Mouse (Mus musculus) gastrocnemius, postnatal 36 days (tissue): Measurements from ENCODE around the gene Hivep3. TPM values are rescaled to one million over a fixed set of nuclear protein-coding genes. Genes with fewer than 3 reads are reported as not detected.

Experiments
- DNase-seq, 2 experiments: peaks; one replicate each; pipeline ENCODE4 v3.0.0; 2022
- intact Hi-C: fragments of 180-260 bp; cut with DNase I; formaldehyde crosslinking; loops from one replicate; pipeline ENCODE4 v1.15.1; 2025
- total RNA-seq, 2 experiments: library from RNA; stranded (reverse); gene quantifications; 2 replicates each; pipeline ENCODE4 v1.2.3; 2021

The Hivep3 gene
- total RNA-seq, 2 experiments from 2014 or later = 2.2 to 3.5 TPM

- DNase-seq = no peak
These were observed 391.1 kb downstream of the Hivep3 start for GRCm38 (mm10) chr4:120124656-120125055.

GRCm38 (mm10) chr4:120126047-120126446, 392.5 kb downstream of the Hivep3 start:
- intact Hi-C loops = loop anchor here (5.0 to 10.0 kb wide), 2 partner anchors 199 to 256 kb away; no protein-coding TSS in a partner anchor
- DNase-seq = peak; percentile 64 to 67

More at GRCm38 (mm10) chr4:120124656-120125055, 391.1 kb downstream of the Hivep3 start:
- intact Hi-C loops = loop anchor here (5.0 to 10.0 kb wide), 2 partner anchors 200 to 258 kb away; no protein-coding TSS in a partner anchor

GRCm38 (mm10) chr4:120127333-120127732, 393.7 kb downstream of the Hivep3 start:
- intact Hi-C loops = loop anchor here (5.0 to 10.0 kb wide), 2 partner anchors 197 to 255 kb away; no protein-coding TSS in a partner anchor

GRCm38 (mm10) chr4:120128033-120128432, 394.4 kb downstream of the Hivep3 start:
- intact Hi-C loops = loop anchor here (5.0 to 10.0 kb wide), 2 partner anchors 197 to 254 kb away; no protein-coding TSS in a partner anchor
- peak in 1 of 2 experiments; percentile 50 for DNase-seq

More at GRCm38 (mm10) chr4:120127333-120127732, 393.7 kb downstream of the Hivep3 start:
- no peak for DNase-seq

- peak in 1 of 2 experiments; percentile 29 for DNase-seq
- intact Hi-C loops = loop anchor here (5.0 to 10.0 kb wide), 2 partner anchors 195 to 253 kb away; no protein-coding TSS in a partner anchor
These were observed 395.8 kb downstream of the Hivep3 start for GRCm38 (mm10) chr4:120129233-120129885.

- DNase-seq = no peak
- intact Hi-C loops = no loop called here
These were observed 397.3 kb downstream of the Hivep3 start for GRCm38 (mm10) chr4:120130926-120131325.

GRCm38 (mm10) chr4:120131441-120132220, 398.0 kb downstream of the Hivep3 start:
- intact Hi-C loops = no loop called here
- no peak for DNase-seq

- no peak for DNase-seq
- intact Hi-C loops = no loop called here
These were observed 400.6 kb downstream of the Hivep3 start for GRCm38 (mm10) chr4:120134223-120134622.

- intact Hi-C loops = no loop called here
- no peak for DNase-seq
These were observed 408.2 kb downstream of the Hivep3 start for GRCm38 (mm10) chr4:120141810-120142209.

GRCm38 (mm10) chr4:120142905-120143304, 409.3 kb downstream of the Hivep3 start:
- intact Hi-C loops = no loop called here
- peak in 1 of 2 experiments; percentile 31 for DNase-seq

- peak in 1 of 2 experiments; percentile 23 for DNase-seq
- intact Hi-C loops = no loop called here
These were observed 410.8 kb downstream of the Hivep3 start for GRCm38 (mm10) chr4:120144343-120144742.

GRCm38 (mm10) chr4:120145931-120146330, 412.3 kb downstream of the Hivep3 start:
- no peak for DNase-seq
- intact Hi-C loops = no loop called here

GRCm38 (mm10) chr4:120148291-120149141, 414.9 kb downstream of the Hivep3 start:
- intact Hi-C loops = no loop called here
- peak; percentile 50 to 53 for DNase-seq

- intact Hi-C loops = no loop called here
- no peak for DNase-seq
These were observed 415.5 kb downstream of the Hivep3 start for GRCm38 (mm10) chr4:120149142-120149524.

GRCm38 (mm10) chr4:120150345-120150920, 416.8 kb downstream of the Hivep3 start:
- intact Hi-C loops = no loop called here
- no peak for DNase-seq

GRCm38 (mm10) chr4:120151906-120152305, 418.3 kb downstream of the Hivep3 start:
- no peak for DNase-seq
- intact Hi-C loops = no loop called here

- intact Hi-C loops = no loop called here
- DNase-seq = no peak
These were observed 419.1 kb downstream of the Hivep3 start for GRCm38 (mm10) chr4:120152648-120153047.

- DNase-seq = no peak
- intact Hi-C loops = no loop called here
These were observed 420.2 kb downstream of the Hivep3 start for GRCm38 (mm10) chr4:120153736-120154135.

- intact Hi-C loops = no loop called here
- DNase-seq = no peak
These were observed 425.2 kb downstream of the Hivep3 start for GRCm38 (mm10) chr4:120158714-120159310.
